Mouse (Mus musculus) spleen, adult 2 months (tissue): Measurements from ENCODE around the gene Lamb1. TPM values are rescaled to one million over a fixed set of nuclear protein-coding genes. Genes with fewer than 3 reads are reported as not detected.

Experiments
- DNase-seq, 2 experiments: peaks; one replicate each; pipeline versions ENCODE4 v3.0.0 to v3.0.0-alpha.2; 2012 to 2021; ENCODE audit warnings: low spot score in 2 of 2, low read depth in 1 of 2
- H3K27ac ChIP-seq: fragments of 200-500 bp; 2 replicates; pipeline ENCODE4 v1.5.1; 2012; ENCODE audit warnings: low read length, inconsistent platforms; ENCODE audit not compliant: insufficient read depth
- H3K27me3 ChIP-seq: fragments of 200-500 bp; 2 replicates; pipeline ENCODE4 v1.6.1; 2012; ENCODE audit warnings: mild to moderate bottlenecking, moderate library complexity, low read length, inconsistent platforms; ENCODE audit not compliant: control insufficient read depth, insufficient read depth
- H3K36me3 ChIP-seq: fragments of 200-500 bp; 2 replicates; pipeline ENCODE4 v1.6.1; 2012; ENCODE audit warnings: mild to moderate bottlenecking, low read length, inconsistent platforms; ENCODE audit not compliant: control insufficient read depth, insufficient read depth
- H3K4me1 ChIP-seq: fragments of 200-500 bp; 2 replicates; pipeline ENCODE4 v1.6.1; 2011; ENCODE audit warnings: inconsistent platforms; ENCODE audit not compliant: control insufficient read depth, insufficient read depth, insufficient read length
- H3K4me3 ChIP-seq: fragments of 200-500 bp; 2 replicates; pipeline ENCODE4 v1.5.1; 2011; ENCODE audit warnings: mild to moderate bottlenecking, inconsistent platforms; ENCODE audit not compliant: insufficient read depth, insufficient read length; ENCODE audit errors: extremely low read depth
- CTCF ChIP-seq: fragments of 200-500 bp; IDR thresholded peaks from 2 replicates; pipeline ENCODE4 v1.5.1; 2011; ENCODE audit warnings: mild to moderate bottlenecking, inconsistent platforms; ENCODE audit not compliant: insufficient read depth, insufficient read length, insufficient replicate concordance; ENCODE audit errors: extremely low read depth
- POLR2A ChIP-seq: fragments of 200-500 bp; IDR thresholded peaks from 2 replicates; pipeline ENCODE4 v1.6.1; 2011; ENCODE audit warnings: low read depth, low read length, inconsistent platforms
- WGBS: fragments of 180-500 bp; shearing (Covaris S2); methylation state at CpG from one replicate; pipeline ENCODE4 v1.1.7; 2018; 5-methylcytosine and 5-hydroxymethylcytosine counted together
- polyA plus RNA-seq: library from polyadenylated mRNA; depleted of rRNA; stranded (reverse); fragments of >200 nt; gene quantifications from 2 replicates; pipeline ENCODE4 v1.2.3, GENCODE M21; 2012

Lamb1 gene
- polyA plus RNA-seq, 1 experiment = 1.5 TPM

DNA sequence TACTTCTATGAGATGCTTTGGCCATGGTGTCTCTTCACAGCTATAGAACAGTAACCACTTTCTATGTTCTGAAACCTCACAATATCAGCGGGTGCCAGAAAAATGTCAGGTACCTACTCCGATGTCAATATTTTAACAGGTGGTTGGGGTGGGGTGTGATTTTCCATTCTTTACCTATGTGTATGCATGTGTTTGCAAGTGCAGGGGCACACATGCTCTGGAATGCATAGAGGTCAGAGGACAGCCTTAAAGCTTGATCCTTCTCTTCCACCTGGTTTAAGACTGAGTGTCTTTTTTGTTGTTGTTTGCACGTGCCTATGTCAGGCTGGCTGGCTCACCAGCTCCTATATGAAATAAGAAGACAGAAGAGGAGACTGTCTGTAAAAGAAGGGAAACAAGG, 37.9 kb upstream of the Lamb1 start:
- H3K4me3 ChIP-seq = no peak overlapping the region
- DNase-seq = no peak
- no peaks in the 10 kb centered on the region for H3K4me1 ChIP-seq
- no peak overlapping the region for H3K27ac ChIP-seq
- TF ChIP-seq POLR2A (no peak), CTCF (no peak)
- WGBS = 91% methylated on average over 3 of the region's 3 CpGs
- H3K36me3 ChIP-seq = no peaks in the 10 kb centered on the region
- no peaks in the 10 kb centered on the region for H3K27me3 ChIP-seq

DNA sequence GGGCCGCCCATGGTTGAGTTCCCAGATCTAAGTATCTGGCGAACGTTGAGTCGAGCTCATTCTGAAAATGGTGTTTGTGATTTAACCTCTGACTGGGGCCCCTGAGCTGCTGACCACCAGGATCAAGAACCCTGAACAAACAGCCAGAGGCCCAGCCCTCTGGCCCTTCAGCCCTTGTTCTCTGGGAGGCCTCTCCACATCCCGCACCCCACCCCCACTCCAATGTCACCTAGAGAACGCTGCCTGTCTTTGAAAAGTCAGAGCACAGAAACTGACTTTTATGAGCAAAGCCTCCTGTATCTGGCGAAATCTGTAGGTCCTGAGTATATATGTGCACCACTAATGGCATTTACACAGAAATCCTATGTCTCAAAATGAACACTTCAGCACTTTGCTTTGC, 36.2 kb upstream of the Lamb1 start:
- no peak for DNase-seq
- Histone ChIP-seq H3K27me3 (no peaks in the 10 kb centered on the region), H3K36me3 (no peaks in the 10 kb centered on the region), H3K27ac (no peak overlapping the region), H3K4me1 (no peaks in the 10 kb centered on the region), H3K4me3 (no peak overlapping the region)
- WGBS = 84% methylated on average over 7 of the region's 7 CpGs
- TF ChIP-seq CTCF = no peak
- no peak for TF ChIP-seq POLR2A

DNA sequence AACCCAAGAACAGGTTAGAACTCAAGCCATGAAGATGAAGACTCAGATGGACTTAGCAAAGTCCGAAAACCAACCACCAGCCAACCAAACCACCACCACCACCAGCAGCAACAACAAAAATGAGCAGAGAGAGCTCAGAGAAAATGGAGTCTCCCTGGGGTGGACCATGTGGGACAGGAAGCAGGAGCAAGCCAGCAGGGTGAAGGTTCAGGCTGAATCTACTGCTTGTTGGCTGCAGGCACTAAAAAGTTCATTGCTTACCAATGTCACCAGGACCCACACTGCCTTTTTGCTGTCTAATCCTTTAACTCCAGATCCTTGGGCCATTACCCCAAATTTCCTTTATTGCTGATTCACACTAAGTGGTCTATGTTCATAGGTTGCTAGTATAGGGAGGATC, 32.4 kb upstream of the Lamb1 start:
- TF ChIP-seq CTCF = no peak
- TF ChIP-seq POLR2A = no peak
- Histone ChIP-seq H3K27me3 (no peaks in the 10 kb centered on the region), H3K4me1 (no peaks in the 10 kb centered on the region), H3K36me3 (no peaks in the 10 kb centered on the region), H3K27ac (no peak overlapping the region), H3K4me3 (no peak overlapping the region)
- 92% methylated on average over 1 of the region's 1 CpGs for WGBS
- no peak for DNase-seq

GRCm38 (mm10) chr12:31235018-31235417, 30.0 kb upstream of the Lamb1 start:
- Histone ChIP-seq H3K4me1 (no peaks in the 10 kb centered on the region), H3K27ac (no peak overlapping the region), H3K27me3 (no peaks in the 10 kb centered on the region), H3K36me3 (no peaks in the 10 kb centered on the region), H3K4me3 (no peak overlapping the region)
- no peak for DNase-seq
- 92% methylated on average over 6 of the region's 6 CpGs for WGBS
- TF ChIP-seq POLR2A (no peak), CTCF (no peak)

- Histone ChIP-seq H3K27me3 (no peaks in the 10 kb centered on the region), H3K27ac (no peak overlapping the region), H3K36me3 (no peaks in the 10 kb centered on the region), H3K4me3 (no peak overlapping the region), H3K4me1 (no peaks in the 10 kb centered on the region)
- TF ChIP-seq POLR2A (no peak), CTCF (no peak)
- no peak for DNase-seq
- WGBS = 82% methylated on average over 12 of the region's 12 CpGs
Measured at GRCm38 (mm10) chr12:31236861-31237595, 28.0 kb upstream of the Lamb1 start.

- Histone ChIP-seq H3K4me1 (no peaks in the 10 kb centered on the region), H3K27me3 (no peaks in the 10 kb centered on the region), H3K27ac (no peak overlapping the region), H3K36me3 (no peaks in the 10 kb centered on the region), H3K4me3 (no peak overlapping the region)
- TF ChIP-seq CTCF (no peak), POLR2A (no peak)
- no peak for DNase-seq
- 85% methylated on average over 3 of the region's 3 CpGs for WGBS
Measured at GRCm38 (mm10) chr12:31239031-31239583, 25.9 kb upstream of the Lamb1 start.

DNA sequence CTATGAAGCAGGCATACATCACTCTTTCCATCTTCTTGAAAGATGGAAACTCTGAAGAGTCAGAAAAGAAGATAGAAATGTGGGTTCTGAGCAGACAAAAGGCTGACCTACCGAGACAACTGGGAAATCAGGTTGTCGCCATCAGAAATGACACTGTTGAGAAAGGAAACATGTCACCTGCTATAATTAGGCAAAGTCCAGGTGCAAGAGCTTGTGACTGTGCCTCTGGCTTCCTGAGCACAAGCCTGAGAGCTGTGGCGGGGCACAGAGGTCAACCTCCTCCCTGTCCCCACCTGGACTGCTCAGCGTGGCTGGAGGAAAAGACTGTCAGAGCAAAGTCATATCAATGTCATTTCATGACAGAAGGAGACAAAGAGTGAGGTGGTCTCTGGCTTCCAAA, 25.2 kb upstream of the Lamb1 start:
- Histone ChIP-seq H3K27me3 (no peaks in the 10 kb centered on the region; the same call in 1 of the 2 replicates), H3K4me3 (no peak overlapping the region), H3K36me3 (no peaks in the 10 kb centered on the region), H3K4me1 (no peaks in the 10 kb centered on the region), H3K27ac (no peak overlapping the region)
- no peak for DNase-seq
- WGBS = 68% methylated on average over 4 of the region's 4 CpGs
- TF ChIP-seq CTCF (no peak), POLR2A (no peak)
